Mouse (Mus musculus) 416B (cell line): ENCODE data around the gene Tent4b.

ENCODE experiments used
- DNase-seq: peaks from one replicate; pipeline ENCODE4 v3.0.0; 2011; ENCODE audit warnings: low read depth

The Tent4b gene

GRCm38 (mm10) chr8:88301589-88302437, 102.8 kb downstream of the Tent4b start:
- DNase-seq, result no peak

DNA sequence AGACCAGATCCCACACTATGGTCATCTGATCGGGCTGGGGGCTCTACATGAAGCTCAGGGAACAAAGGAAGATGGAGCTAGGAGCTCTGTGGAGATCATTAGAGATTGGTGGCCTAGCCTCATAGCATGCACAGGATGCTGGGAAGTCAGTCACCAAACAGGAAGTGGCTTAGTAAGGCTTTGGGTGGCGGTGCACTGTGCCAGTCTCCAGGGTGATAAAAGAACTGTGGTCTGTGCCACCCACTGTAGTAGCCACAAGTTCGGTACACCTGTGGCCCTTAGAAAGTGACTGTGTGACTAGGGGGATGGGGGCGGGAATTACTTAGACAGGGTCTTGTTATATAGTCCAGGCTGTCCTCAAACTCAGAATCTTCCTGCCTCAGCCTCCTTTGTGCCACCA, 106.8 kb downstream of the Tent4b start:
- peak; percentile 61 for DNase-seq

DNA sequence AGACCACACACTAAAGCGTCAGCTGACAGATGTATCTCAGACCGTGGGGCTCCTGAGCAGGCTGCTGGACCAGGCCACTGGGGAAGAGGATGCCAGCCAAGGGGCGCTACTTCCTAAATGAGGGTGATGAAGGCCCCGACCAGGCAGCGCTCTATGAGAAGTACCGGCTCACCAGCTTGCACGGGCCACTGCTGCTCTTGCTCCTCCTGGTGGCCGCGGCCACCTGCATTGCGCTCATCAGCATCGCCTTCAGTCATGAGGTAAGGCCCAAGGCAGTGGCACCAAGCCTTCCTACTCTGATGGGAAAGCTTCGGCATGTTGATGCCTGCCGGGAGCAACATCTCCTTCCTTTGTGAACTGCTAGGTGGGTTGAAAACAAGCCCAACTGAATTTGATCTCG, 107.5 kb downstream of the Tent4b start:
- peak; percentile 37 for DNase-seq

- DNase-seq, result no peak
These were observed 108.7 kb downstream of the Tent4b start for GRCm38 (mm10) chr8:88307736-88308135.
